Mouse (Mus musculus) retina, postnatal 1 day (tissue): Measurements from ENCODE around the gene Ntn5.

Experiments used
- DNase-seq: peaks from one replicate; pipeline ENCODE4 v3.0.0-alpha.2; 2012

Gene Ntn5

GRCm38 (mm10) chr7:45713881-45714520 lies 30.2 kb downstream of the Ntn5 start:
- no peak for DNase-seq

- no peak for DNase-seq
These were observed 30.8 kb downstream of the Ntn5 start for GRCm38 (mm10) chr7:45714630-45715089.

GRCm38 (mm10) chr7:45715090-45715708 lies 31.4 kb downstream of the Ntn5 start, which contains the start of gene Rpl18:
Gene Rpl18, plus strand, starts transcription at chr7:45715457.
- DNase-seq = peak; percentile 98

- DNase-seq = no peak
These were observed 32.1 kb downstream of the Ntn5 start for GRCm38 (mm10) chr7:45715741-45716459.

- no peak for DNase-seq
These were observed 32.6 kb downstream of the Ntn5 start for GRCm38 (mm10) chr7:45716460-45716857.

GRCm38 (mm10) chr7:45716952-45717917 lies 33.4 kb downstream of the Ntn5 start:
- no peak for DNase-seq

- peak; percentile 98 for DNase-seq
These were observed 34.1 kb downstream of the Ntn5 start, which contains the start of gene Sphk2 for GRCm38 (mm10) chr7:45717918-45718297. Gene Sphk2, minus strand, starts transcription at chr7:45718002.

- no peak for DNase-seq
These were observed 34.5 kb downstream of the Ntn5 start for GRCm38 (mm10) chr7:45718331-45718730.

- no peak for DNase-seq
These were observed 35.4 kb downstream of the Ntn5 start for GRCm38 (mm10) chr7:45719180-45719579.

- DNase-seq = no peak
These were observed 36.1 kb downstream of the Ntn5 start for GRCm38 (mm10) chr7:45719738-45720412.

GRCm38 (mm10) chr7:45720413-45721233 lies 36.8 kb downstream of the Ntn5 start, which contains the start of gene Fam83e:
Gene Fam83e, plus strand, starts transcription at chr7:45721212.
- DNase-seq = no peak

- no peak for DNase-seq
These were observed 37.4 kb downstream of the Ntn5 start for GRCm38 (mm10) chr7:45721234-45721571.

- DNase-seq = no peak
These were observed 38.0 kb downstream of the Ntn5 start for GRCm38 (mm10) chr7:45721642-45722347.

- no peak for DNase-seq
These were observed 38.5 kb downstream of the Ntn5 start for GRCm38 (mm10) chr7:45722348-45722713.

- DNase-seq = no peak
These were observed 39.5 kb downstream of the Ntn5 start for GRCm38 (mm10) chr7:45723301-45723700.

GRCm38 (mm10) chr7:45723781-45724180 lies 40.0 kb downstream of the Ntn5 start:
- no peak for DNase-seq

GRCm38 (mm10) chr7:45725151-45725550 lies 41.3 kb downstream of the Ntn5 start:
- DNase-seq = no peak

GRCm38 (mm10) chr7:45725713-45726112 lies 41.9 kb downstream of the Ntn5 start, which contains the start of gene Spaca4:
Gene Spaca4, minus strand, starts transcription at chr7:45725813.
- no peak for DNase-seq

- DNase-seq = no peak
These were observed 42.6 kb downstream of the Ntn5 start for GRCm38 (mm10) chr7:45726419-45726818.

GRCm38 (mm10) chr7:45727625-45728024 lies 43.8 kb downstream of the Ntn5 start:
- DNase-seq = no peak
